Mouse (Mus musculus) liver, postnatal 0 days (tissue): ENCODE data around the gene St6galnac6.

Experiments used
- CTCF ChIP-seq: sonication (generic); IDR thresholded peaks from 2 replicates; pipeline ENCODE4 v1.5.1; 2016; ENCODE audit warnings: antibody characterized with exemption, low read depth
- EP300 ChIP-seq: IDR thresholded peaks from 2 replicates; pipeline ENCODE4 v1.6.1; 2016; ENCODE audit warnings: antibody characterized with exemption, low read depth, mild to moderate bottlenecking

DNA sequence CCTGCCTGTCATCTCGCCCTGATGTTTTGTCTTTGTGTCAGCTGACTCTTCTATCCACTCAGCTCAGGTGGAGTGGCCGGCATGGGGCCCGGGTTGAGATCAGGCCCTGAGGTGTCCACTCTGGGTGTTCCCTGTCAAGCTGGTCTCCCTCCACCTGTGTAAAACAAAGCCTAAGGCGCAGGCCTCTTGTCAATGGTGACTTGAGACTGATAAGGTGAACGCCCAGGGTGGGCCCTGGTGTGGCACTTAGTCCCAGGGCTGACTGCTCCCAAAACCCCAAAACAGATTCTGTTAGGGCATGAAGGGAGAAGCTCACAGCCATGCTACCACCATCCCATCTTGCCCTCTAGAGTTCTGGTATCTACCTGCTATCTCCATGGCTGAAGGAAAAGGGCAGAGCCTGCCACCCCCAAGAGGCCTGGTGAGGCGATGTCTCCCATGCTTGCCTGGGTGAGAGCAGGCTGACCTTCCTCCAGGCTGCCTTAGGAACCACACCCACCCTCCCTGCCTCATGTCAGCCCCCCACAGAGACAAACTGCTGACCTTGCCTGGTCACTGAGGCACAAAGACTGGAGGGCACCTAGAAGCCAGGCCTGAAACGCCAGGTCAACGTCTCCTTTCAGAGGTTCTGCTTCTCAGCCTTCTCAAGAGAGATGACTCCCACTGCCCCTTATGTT lies 45.4 kb downstream of the St6galnac6 start:
- TF ChIP-seq CTCF (no peak), EP300 (no peak)
